Mouse (Mus musculus) right cerebral cortex, postnatal 10 days (tissue): ENCODE measurements around the gene Gm17304.

Experiments used
- DNase-seq, 2 experiments: peaks; one replicate each; pipeline ENCODE4 v3.0.0; 2021; ENCODE audit warnings: low spot score in 2 of 2

Gm17304 gene

DNA sequence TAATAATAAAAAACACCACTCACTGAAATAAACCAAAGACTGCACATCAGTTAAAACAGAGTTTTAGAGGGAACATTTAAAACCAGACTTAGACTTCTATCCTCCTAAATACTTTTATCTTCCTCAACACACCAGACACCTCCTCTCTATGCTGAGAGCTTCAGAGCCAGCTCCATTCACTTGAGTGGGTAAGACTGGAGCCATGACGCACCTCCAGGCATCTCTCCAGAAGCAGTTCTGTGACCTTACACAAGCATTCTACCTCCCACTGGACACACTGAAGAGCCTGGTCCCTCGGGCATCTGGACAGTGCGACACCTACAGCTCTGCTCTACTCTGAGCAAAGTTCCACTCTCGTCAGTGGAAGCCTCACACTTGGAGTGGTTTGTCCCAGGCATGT, 14.4 kb downstream of the Gm17304 start:
- DNase-seq: no peak

DNA sequence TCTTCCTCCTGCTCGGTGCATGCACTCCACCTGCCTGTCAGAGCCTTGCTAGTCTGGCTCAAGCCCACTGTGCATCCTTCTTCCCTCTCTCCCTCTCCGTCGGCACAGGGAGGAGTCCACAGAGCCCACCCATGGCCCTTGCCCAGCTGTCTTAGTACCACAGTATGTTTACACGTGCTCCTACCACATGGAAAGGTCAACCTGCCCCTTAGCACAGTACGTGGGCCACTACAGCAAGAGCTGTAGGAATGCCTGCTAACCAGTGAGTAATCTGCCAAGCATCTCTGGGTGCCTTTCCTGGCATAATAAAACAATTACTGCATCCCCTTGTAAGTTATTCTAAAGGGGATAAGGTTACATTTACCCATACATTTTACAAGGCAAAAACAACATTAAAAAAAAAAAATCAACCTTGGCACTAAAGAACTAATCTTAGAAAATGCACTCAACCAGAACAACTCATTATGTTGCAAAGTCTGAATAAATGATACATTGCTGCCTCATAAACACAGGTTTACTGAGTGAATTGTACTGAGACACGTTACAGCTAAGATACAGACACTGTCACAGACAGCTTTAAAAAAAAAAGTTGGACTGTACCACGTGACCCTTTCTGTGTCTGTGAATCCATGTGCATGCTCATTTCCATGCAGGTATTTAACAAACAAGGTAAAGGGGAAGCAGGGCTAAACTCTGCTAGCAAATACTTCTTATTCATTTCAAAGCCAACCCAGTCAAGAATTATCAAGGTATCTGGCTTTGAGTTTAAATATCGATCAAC, 19.7 kb downstream of the Gm17304 start:
- DNase-seq: no peak

- DNase-seq: no peak
Measured at GRCm38 (mm10) chr5:106636423-106636946, 27.6 kb downstream of the Gm17304 start.

DNA sequence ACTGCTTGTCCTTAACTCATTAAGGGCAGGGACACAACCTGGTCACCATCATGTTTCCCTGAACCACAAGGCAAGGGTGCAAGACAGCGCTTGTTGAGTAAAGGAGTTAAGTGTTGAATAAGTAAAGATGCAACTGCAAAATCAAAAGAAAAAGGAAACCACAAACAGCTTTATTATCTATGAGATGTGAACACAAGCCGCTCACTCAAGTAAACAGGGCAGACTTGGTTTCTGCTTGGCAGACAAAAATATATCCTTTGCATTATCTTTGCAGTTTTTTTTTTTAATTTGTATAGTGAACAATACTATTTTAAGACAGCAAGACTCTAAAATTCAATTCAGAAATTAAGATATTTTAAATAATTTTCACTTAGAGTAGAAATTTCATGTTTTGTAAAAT, 30.7 kb downstream of the Gm17304 start:
- no peak for DNase-seq

DNA sequence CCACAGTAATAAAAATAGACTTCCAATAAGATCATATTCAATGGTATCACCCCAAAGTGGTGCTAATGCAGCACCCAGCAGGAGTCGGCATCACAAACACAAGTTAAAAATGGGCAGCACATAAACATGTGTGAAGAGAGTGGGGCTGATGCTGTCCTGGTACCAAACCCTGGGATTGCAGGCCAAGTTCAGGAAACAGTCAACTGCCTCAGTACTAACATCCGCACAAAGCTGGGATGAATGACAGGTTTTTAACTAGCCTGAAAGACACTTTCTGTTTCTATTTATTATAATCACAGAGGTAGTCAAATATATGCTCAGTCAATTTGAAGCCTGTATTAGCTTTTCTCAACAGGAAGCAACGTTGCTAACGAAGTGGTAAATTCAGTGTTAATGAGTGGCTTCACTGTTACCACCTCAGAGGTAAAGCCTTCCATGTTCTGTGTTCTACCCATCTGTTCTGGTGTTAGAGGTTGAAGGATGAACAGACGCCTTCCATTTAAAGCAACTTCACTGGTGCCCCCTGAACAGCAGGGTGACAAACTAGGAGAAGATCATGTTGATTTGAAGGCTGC, 31.4 kb downstream of the Gm17304 start:
- DNase-seq: no peak

GRCm38 (mm10) chr5:106641876-106642275, 33.0 kb downstream of the Gm17304 start:
- DNase-seq: no peak

DNA sequence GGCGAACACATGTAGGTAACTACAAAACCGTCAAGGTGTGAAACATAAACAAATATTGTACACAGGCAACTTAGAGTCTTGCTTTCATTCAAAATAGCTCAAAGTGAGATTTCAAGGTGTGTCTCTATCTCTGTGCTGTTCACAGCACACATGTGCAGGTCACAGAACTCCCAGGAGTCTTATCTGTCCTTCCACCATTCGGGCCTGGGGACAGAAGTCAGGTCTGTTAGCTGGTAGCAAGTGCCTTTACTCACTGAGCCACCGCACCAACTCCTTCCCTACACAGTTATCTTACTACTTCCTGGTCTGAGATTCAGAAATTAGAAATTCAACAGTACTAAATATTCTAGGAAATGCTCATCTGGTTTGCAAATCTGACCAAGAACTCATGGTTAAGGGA, 34.5 kb downstream of the Gm17304 start:
- no peak for DNase-seq

DNA sequence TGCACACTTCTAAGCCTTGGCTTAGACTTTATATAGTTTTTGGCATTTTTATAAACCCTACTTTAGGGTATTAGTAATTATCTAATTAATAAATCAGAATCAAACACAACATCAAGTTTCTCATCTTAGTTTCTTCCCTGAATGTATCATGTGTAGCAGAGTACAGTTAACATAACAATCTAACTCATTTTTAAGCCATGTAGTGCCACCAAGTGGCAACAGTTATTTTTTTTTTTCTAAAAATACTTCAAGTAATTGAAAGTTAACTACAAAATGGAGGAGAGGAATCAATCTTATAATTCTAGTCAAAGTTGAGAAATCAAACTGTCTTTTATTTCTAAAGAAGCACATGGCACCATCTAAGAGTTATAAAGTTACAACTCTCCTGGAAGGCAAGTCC, 40.5 kb downstream of the Gm17304 start:
- DNase-seq: no peak

GRCm38 (mm10) chr5:106649995-106650394, 41.1 kb downstream of the Gm17304 start:
- no peak for DNase-seq

DNA sequence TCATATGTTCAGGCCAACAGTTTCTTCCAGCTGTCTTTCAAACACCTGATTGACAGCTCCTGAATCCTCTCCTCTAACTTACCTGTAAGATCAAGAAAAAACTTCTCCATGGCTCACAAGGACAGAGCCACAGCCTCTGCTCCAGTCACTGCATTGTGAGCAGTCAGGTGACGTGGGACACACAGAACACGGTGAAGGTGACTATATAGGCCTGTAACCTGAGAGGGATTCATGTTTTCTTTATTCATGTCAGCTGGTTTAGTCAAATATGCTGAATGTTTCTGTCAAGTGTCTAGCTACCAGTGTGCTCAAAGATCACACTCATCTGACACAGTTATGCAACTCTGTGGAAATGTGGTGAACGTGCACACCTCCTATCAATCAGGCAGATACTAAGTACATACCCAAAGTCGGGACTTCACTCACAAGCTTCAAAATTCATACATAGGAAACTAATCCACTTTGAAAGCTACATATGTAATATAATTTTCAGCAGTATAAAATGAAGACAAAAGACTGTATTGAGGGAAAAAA, 43.4 kb downstream of the Gm17304 start:
- DNase-seq: no peak

GRCm38 (mm10) chr5:106652790-106653328, 44.0 kb downstream of the Gm17304 start:
- no peak for DNase-seq
